Mouse (Mus musculus) liver, postnatal 0 days (tissue): ENCODE results near the gene Gdap1l1. TPM values are rescaled to one million over a fixed set of nuclear protein-coding genes. Genes with fewer than 3 reads are reported as not detected.

ENCODE experiments used
- ATAC-seq: fragments of 200-750 bp; cut with Nextera tagmentation; 2 replicates; pipeline ENCODE4 v1.8.0; 2017; ENCODE audit warnings: mild to moderate bottlenecking, moderate library complexity
- DNase-seq: peaks from one replicate; pipeline ENCODE4 v3.0.0-alpha.2; 2016
- H3K27ac ChIP-seq: fragments of 300-500 bp; sonication (generic); 2 replicates; pipeline ENCODE4 v1.5.1; 2014; ENCODE audit warnings: antibody characterized with exemption, moderate library complexity, mild to moderate bottlenecking, low read depth
- H3K27me3 ChIP-seq: fragments of 300-500 bp; sonication (generic); 2 replicates; pipeline ENCODE4 v1.6.1; 2014; ENCODE audit warnings: low read length, control low read depth, mixed read lengths; ENCODE audit not compliant: insufficient read depth
- H3K36me3 ChIP-seq: fragments of 300-500 bp; sonication (generic); replicated peaks from 2 replicates; pipeline ENCODE4 v1.6.1; 2014; ENCODE audit warnings: mild to moderate bottlenecking, control low read depth, low read length, moderate library complexity, mixed read lengths; ENCODE audit not compliant: insufficient read depth
- H3K4me1 ChIP-seq: fragments of 300-500 bp; sonication (generic); 2 replicates; pipeline ENCODE4 v1.6.1; 2014; ENCODE audit warnings: antibody characterized with exemption, mild to moderate bottlenecking, control low read depth; ENCODE audit not compliant: insufficient read depth
- H3K4me2 ChIP-seq: fragments of 300-500 bp; sonication (generic); 2 replicates; pipeline ENCODE4 v1.6.1; 2014; ENCODE audit warnings: low read depth, mild to moderate bottlenecking, low read length, moderate library complexity, mixed read lengths
- H3K4me3 ChIP-seq: fragments of 300-500 bp; sonication (generic); 2 replicates; pipeline ENCODE4 v1.5.1; 2014; ENCODE audit warnings: low read depth, low read length
- H3K9ac ChIP-seq: fragments of 300-500 bp; sonication (generic); replicated peaks from 2 replicates; pipeline ENCODE4 v1.6.1; 2014; ENCODE audit warnings: mild to moderate bottlenecking, moderate library complexity
- H3K9me3 ChIP-seq: fragments of 300-500 bp; sonication (generic); 2 replicates; pipeline ENCODE4 v1.6.1; 2016; ENCODE audit warnings: mild to moderate bottlenecking, control low read depth, low read length, mixed read lengths
- CTCF ChIP-seq: sonication (generic); IDR thresholded peaks from 2 replicates; pipeline ENCODE4 v1.5.1; 2016; ENCODE audit warnings: antibody characterized with exemption, low read depth
- EP300 ChIP-seq: IDR thresholded peaks from 2 replicates; pipeline ENCODE4 v1.6.1; 2016; ENCODE audit warnings: antibody characterized with exemption, low read depth, mild to moderate bottlenecking
- WGBS: fragments of 180-500 bp; shearing (Covaris S2); extraction: QIAGEN DNeasy Blood & Tissue Kit; methylation state at CpG from one replicate; pipeline ENCODE4 v1.1.7; 2014; ENCODE audit not compliant: insufficient replicate concordance; 5-methylcytosine and 5-hydroxymethylcytosine counted together
- polyA plus RNA-seq: library from polyadenylated mRNA; unstranded; fragments of >200 nt; fragmentation: Nextera tagmentation; extraction: Ambion mirVana; gene quantifications from 2 replicates; pipeline ENCODE4 v1.2.1, GENCODE M21; 2015

The Gdap1l1 gene
- polyA plus RNA-seq, 1 experiment from 2014 or later = not detected

DNA sequence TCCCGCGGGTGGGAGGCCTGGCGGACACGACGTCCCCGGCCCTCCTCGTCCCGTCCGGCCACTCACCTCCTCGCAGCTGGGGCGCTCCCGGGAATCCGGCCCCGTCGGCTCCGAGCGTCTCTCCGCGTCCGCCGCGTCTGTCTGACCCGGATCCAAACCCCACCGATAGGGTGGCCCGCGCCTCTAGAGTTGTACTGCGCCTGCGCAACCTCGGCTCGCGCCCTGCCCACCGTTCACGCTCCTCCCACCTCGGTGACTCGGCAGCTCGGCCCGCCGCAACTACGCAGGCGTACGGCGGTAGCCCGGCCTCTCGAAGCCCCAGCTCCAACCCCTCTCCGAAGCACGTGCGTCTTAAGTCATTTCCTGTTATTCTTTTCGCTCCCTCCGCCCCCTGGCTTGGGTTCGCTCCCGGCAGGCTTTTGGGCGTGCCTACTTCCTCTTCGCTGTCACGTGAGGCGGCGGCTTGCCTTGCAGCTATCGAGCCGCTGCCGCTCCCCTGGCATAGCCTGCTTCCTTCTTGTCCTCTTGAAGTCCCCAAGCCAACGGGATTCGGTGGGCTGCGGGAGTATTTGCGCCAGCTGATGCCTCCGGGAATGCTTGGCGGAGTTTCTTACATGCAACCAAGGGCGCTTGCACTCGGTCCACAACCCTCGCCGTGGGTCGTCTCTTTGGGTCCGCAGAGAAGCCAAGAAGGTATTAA, 18.8 kb upstream of the Gdap1l1 start:
- TF ChIP-seq EP300 = peak; percentile 36; the same call in 1 of the 2 replicates
- peak; percentile 39 for TF ChIP-seq CTCF
- Histone ChIP-seq H3K27ac (peak overlapping the region; percentile 97), H3K4me1 (peaks cover 29% of the 10 kb centered on the region), H3K27me3 (no peaks in the 10 kb centered on the region), H3K9ac (peak overlapping the region; percentile 90), H3K4me3 (peak overlapping the region; percentile 84), H3K9me3 (no peaks in the 10 kb centered on the region), H3K4me2 (peak overlapping the region; percentile 86), H3K36me3 (peaks cover 5% of the 10 kb centered on the region; the same call in 1 of the 2 replicates)
- under 1% methylated on average over 65 of the region's 71 CpGs for WGBS
- peak; percentile 97 for ATAC-seq
- DNase-seq = peak; percentile 99

DNA sequence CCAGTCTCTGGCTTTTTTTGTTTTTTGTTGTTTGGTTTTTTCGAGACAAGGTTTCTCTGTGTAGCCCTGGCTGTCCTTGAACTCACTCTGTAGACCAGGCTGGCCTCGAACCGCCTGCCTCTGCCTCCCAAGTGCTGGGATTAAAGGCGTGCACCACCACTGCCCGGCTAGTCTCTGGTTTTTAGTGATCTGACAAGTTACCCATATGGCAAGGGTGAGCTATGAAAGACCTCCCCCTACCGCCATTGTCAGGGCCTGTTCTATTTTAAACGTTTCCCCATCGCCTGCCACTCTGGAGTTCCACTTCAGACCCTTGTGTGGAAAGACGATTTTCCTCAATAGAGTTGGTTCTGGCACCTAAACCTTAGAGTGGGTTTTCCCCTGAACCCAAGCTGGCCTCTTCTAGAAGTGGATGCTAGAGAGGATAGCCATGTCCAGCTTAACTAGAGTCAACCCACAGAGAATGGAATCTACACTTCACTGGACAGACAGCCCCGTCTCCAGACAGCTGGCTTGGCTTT, 17.9 kb upstream of the Gdap1l1 start:
- Histone ChIP-seq H3K4me2 (peak overlapping the region; percentile 86), H3K9ac (peak overlapping the region; percentile 78), H3K27me3 (no peaks in the 10 kb centered on the region), H3K4me3 (peak overlapping the region; percentile 84), H3K4me1 (peaks cover 29% of the 10 kb centered on the region), H3K9me3 (no peaks in the 10 kb centered on the region), H3K27ac (peak overlapping the region; percentile 87), H3K36me3 (no peaks in the 10 kb centered on the region)
- TF ChIP-seq EP300 (no peak), CTCF (no peak)
- ATAC-seq = no peak
- WGBS = 17% methylated on average over 10 of the region's 10 CpGs
- no peak for DNase-seq

DNA sequence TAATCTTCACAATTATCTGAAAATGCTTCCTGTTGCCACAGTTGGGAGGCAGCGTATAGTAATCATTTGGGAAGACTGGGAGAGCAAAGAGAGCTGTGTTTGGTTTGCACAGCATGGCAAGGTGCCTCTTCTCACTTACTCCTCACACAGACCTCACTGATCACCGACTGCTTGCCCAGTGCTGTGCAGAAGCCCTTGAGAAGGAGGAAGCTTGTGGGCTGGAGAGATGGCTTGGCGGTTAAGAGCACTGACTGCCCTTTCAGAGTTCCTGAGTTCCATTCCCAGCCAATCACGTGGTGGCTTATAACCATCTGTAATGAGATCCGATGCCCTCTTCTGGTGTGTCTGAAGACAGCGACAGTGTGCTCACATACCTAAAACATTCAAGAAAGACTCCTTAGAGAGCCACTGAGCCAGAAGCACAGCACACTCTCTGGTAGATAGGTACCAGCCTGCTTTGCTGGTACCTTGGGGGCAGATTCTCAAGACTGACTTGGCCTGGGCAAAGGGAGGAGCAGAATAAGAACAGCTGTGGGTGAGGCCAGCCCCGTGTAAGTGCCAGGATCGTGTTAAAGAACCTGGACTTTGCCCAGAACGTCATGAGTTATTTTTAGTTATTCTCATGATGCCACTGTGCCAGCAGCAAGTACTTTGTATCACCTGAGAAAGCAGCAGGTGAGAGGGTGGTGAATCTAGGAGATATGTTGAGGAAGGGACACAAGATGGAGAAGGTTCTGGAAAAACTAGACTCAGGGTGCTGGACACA, 15.2 kb upstream of the Gdap1l1 start:
- Histone ChIP-seq H3K9me3 (no peaks in the 10 kb centered on the region), H3K4me2 (no peak overlapping the region), H3K27me3 (no peaks in the 10 kb centered on the region), H3K9ac (0 out of 2 replicates have a peak overlapping the region, but pooled peaks have one; percentile 7), H3K27ac (no peak overlapping the region), H3K4me3 (no peak overlapping the region), H3K4me1 (peaks cover 14% of the 10 kb centered on the region), H3K36me3 (no peaks in the 10 kb centered on the region)
- 49% methylated on average over 9 of the region's 9 CpGs for WGBS
- DNase-seq (no peak), ATAC-seq (no peak)
- TF ChIP-seq EP300 (no peak), CTCF (no peak)

DNA sequence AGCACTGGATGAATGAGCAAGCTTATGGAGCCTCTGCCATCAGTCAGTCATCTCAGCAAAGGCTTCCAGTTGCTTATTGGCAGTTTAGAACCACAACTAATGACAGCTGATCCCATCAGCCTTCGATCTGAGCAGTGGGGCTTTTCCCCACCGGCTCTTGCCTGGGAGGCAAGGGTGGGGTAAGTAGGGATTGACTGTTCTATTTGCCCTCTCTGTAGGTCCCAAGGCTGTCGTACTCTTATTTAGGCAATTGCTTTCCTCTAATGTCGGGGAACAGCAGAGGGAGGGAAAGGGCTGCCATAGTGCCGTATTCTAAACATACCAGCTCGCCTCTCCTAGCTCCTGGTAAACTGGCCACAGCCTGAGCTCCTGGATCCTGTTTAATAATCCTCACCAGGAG, 13.7 kb upstream of the Gdap1l1 start, which contains the start of gene Oser1:
TSS of gene Oser1 (minus strand) at position 101 of the 400 bp plus-strand sequence.
- ATAC-seq (no peak), DNase-seq (no peak)
- H3K9ac ChIP-seq = no peak within 1 kb of the TSS
- no peak for TF ChIP-seq EP300
- no peak for TF ChIP-seq CTCF
- no peak within 1 kb of the TSS for H3K4me3 ChIP-seq
- no peaks in the 10 kb centered on the region for H3K36me3 ChIP-seq
- no peaks in the 10 kb centered on the region for H3K9me3 ChIP-seq
- H3K4me2 ChIP-seq = no peak within 1 kb of the TSS
- no peak within 1 kb of the TSS for H3K27ac ChIP-seq
- 75% methylated on average over 6 of the region's 6 CpGs for WGBS
- H3K27me3 ChIP-seq = no peaks in the 10 kb centered on the region
- peaks cover 10% of the 10 kb centered on the region for H3K4me1 ChIP-seq

DNA sequence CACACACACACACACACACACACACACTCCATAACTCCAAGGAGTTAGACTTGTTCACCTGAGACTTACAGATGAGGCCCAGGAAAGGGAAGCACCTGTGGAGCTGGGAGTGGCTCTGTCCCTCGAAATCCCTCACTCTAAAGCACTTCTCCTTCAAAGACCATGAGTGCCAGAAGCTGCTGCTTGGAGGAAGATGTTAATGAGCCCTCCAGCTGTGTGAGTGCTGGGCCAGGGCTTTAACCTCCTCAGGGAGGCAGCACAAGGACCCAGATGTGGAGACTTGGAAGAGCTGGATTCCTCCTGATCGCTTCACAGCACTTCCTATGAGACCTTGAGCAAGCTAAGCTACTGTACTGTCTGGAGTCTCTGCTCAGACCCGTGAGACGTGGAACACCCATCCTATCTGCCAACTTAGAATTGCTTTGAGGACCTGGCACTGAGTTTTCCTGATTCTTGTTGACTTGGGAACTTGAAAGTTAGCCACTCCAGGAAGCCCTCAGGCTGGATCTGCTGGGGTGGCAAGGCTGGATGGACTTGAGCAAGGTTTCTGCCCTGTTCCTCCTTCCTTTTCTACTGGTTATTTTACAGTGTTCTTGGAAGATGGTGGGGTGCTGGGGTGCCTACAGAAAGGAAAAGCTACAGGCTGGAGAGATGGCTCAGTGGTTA, 9.8 kb upstream of the Gdap1l1 start:
- TF ChIP-seq EP300 (no peak), CTCF (no peak)
- H3K36me3 ChIP-seq = no peaks in the 10 kb centered on the region
- no peaks in the 10 kb centered on the region for H3K4me1 ChIP-seq
- no peak overlapping the region for H3K27ac ChIP-seq
- ATAC-seq = no peak
- H3K4me3 ChIP-seq = no peak overlapping the region
- no peak overlapping the region for H3K4me2 ChIP-seq
- no peaks in the 10 kb centered on the region for H3K9me3 ChIP-seq
- no peaks in the 10 kb centered on the region for H3K27me3 ChIP-seq
- no peak overlapping the region for H3K9ac ChIP-seq
- 48% methylated on average over 4 of the region's 4 CpGs for WGBS
- no peak for DNase-seq

DNA sequence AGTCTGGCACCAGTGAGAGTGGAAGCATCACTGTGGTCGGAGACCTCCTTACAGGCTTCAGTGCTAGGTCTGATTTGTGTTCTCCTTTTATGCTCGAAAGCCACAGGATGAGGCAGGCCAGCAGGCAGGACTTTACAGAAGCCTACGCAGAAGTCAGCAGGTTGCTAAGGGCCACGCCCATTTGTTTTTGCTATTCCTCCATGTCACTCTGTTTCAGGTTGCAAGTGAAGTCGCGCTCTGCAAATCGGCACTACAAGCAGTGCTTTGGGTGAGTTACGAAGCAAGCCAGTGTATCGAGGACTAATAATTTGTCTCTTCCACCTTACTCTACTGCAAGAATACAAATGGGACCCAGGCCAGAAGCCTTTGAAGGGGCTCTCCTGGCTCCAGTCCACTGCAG, 7.0 kb upstream of the Gdap1l1 start:
- H3K27me3 ChIP-seq = no peaks in the 10 kb centered on the region
- H3K4me1 ChIP-seq = no peaks in the 10 kb centered on the region
- WGBS = 79% methylated on average over 9 of the region's 9 CpGs
- TF ChIP-seq CTCF (no peak), EP300 (no peak)
- DNase-seq (no peak), ATAC-seq (no peak)
- no peaks in the 10 kb centered on the region for H3K9me3 ChIP-seq
- no peak overlapping the region for H3K9ac ChIP-seq
- H3K36me3 ChIP-seq = no peaks in the 10 kb centered on the region
- no peak overlapping the region for H3K4me3 ChIP-seq
- no peak overlapping the region for H3K27ac ChIP-seq
- H3K4me2 ChIP-seq = no peak overlapping the region
